Mouse (Mus musculus) megakaryocyte progenitor cell, adult 5-6 weeks (primary cell): ENCODE measurements around the gene Dlgap1. TPM values are rescaled to one million over a fixed set of nuclear protein-coding genes. Genes with fewer than 3 reads are reported as not detected.
A peak's percentile ranks its signal among the peaks of the same experiment; 100 is the strongest.

Source experiments
- ATAC-seq: replicated peaks from 2 replicates; pipeline ENCODE4 v1.8.0; 2016; ENCODE audit warnings: mild to moderate bottlenecking, moderate TSS enrichment, inconsistent platforms; ENCODE audit not compliant: poor library complexity
- total RNA-seq, 2 experiments: library from RNA; stranded (forward) in 1 of 2; stranded (reverse) in 1 of 2; fragments of 157-497, 149-512 nt in 1 of 2; fragments of 200-1000 nt in 1 of 2; gene quantifications; 2 replicates each; pipeline versions ENCODE4 v1.2.3 to v1.2.4; 2015 to 2017

Gene Dlgap1
- total RNA-seq, 2 experiments from 2014 or later, result not detected

GRCm38 (mm10) chr17:70602051-70602450, 633.2 kb downstream of the Dlgap1 start:
- no peak for ATAC-seq

GRCm38 (mm10) chr17:70605659-70606058, 636.8 kb downstream of the Dlgap1 start:
- ATAC-seq, result no peak

- ATAC-seq, result no peak
Observed at GRCm38 (mm10) chr17:70612171-70612570, 643.3 kb downstream of the Dlgap1 start.

GRCm38 (mm10) chr17:70613897-70614296, 645.0 kb downstream of the Dlgap1 start:
- ATAC-seq, result no peak

- ATAC-seq, result no peak
Observed at GRCm38 (mm10) chr17:70614407-70615060, 645.7 kb downstream of the Dlgap1 start.

- ATAC-seq, result no peak
Observed at GRCm38 (mm10) chr17:70622493-70622892, 653.6 kb downstream of the Dlgap1 start.

- ATAC-seq, result no peak
Observed at GRCm38 (mm10) chr17:70626396-70626795, 657.5 kb downstream of the Dlgap1 start.

- no peak for ATAC-seq
Observed at GRCm38 (mm10) chr17:70626925-70627324, 658.1 kb downstream of the Dlgap1 start.

- ATAC-seq, result no peak
Observed at GRCm38 (mm10) chr17:70629653-70630378, 660.9 kb downstream of the Dlgap1 start.

GRCm38 (mm10) chr17:70633181-70633944, 664.5 kb downstream of the Dlgap1 start:
- peak; percentile 97 for ATAC-seq

GRCm38 (mm10) chr17:70643211-70643610, 674.3 kb downstream of the Dlgap1 start:
- no peak for ATAC-seq

GRCm38 (mm10) chr17:70646641-70647040, 677.8 kb downstream of the Dlgap1 start:
- ATAC-seq, result peak; percentile 44; the same call in 1 of the 2 replicates

- no peak for ATAC-seq
Observed at GRCm38 (mm10) chr17:70661382-70661781, 692.5 kb downstream of the Dlgap1 start.

- ATAC-seq, result no peak
Observed at GRCm38 (mm10) chr17:70663992-70664391, 695.1 kb downstream of the Dlgap1 start.

- no peak for ATAC-seq
Observed at GRCm38 (mm10) chr17:70664484-70665040, 695.7 kb downstream of the Dlgap1 start.

GRCm38 (mm10) chr17:70673985-70674384, 705.1 kb downstream of the Dlgap1 start:
- ATAC-seq, result no peak

- no peak for ATAC-seq
Observed at GRCm38 (mm10) chr17:70676522-70676921, 707.6 kb downstream of the Dlgap1 start.

- peak; percentile 99 for ATAC-seq
Observed at GRCm38 (mm10) chr17:70683561-70684167, 714.8 kb downstream of the Dlgap1 start.

- ATAC-seq, result no peak
Observed at GRCm38 (mm10) chr17:70690174-70690573, 721.3 kb downstream of the Dlgap1 start.

- no peak for ATAC-seq
Observed at GRCm38 (mm10) chr17:70690598-70690997, 721.7 kb downstream of the Dlgap1 start.
